Mouse (Mus musculus) forebrain, embryonic 16.5 days (tissue): ENCODE measurements at regions not wholly inside any gene's neighbourhood (a gene's known extent, or its start where the extent isn't known, plus 50 kb on each side); places are given as distances from the start of the nearest gene placed in this dataset.

Source experiments
- ATAC-seq: fragments of 200-750 bp; cut with Nextera tagmentation; 2 replicates; pipeline ENCODE4 v1.8.0; 2017; ENCODE audit warnings: mild to moderate bottlenecking, moderate library complexity
- H3K27ac ChIP-seq: fragments of 300-500 bp; sonication (generic); 2 replicates; pipeline ENCODE4 v1.5.1; 2014; ENCODE audit warnings: low read length, control low read depth
- H3K27me3 ChIP-seq: fragments of 300-500 bp; sonication (generic); replicated peaks from 2 replicates; pipeline ENCODE4 v1.6.1; 2014; ENCODE audit warnings: low read length; ENCODE audit not compliant: control insufficient read depth, insufficient read depth
- H3K36me3 ChIP-seq: fragments of 300-500 bp; sonication (generic); 2 replicates; pipeline ENCODE4 v1.6.1; 2014; ENCODE audit not compliant: control insufficient read depth, insufficient read depth
- H3K4me1 ChIP-seq: fragments of 300-500 bp; sonication (generic); replicated peaks from 2 replicates; pipeline ENCODE4 v1.6.1; 2014; ENCODE audit warnings: low read length; ENCODE audit not compliant: control insufficient read depth, insufficient read depth
- H3K4me2 ChIP-seq: fragments of 300-500 bp; sonication (generic); 2 replicates; pipeline ENCODE4 v1.6.1; 2014; ENCODE audit warnings: mild to moderate bottlenecking, low read length, control low read depth
- H3K4me3 ChIP-seq: fragments of 300-500 bp; sonication (generic); replicated peaks from 2 replicates; pipeline ENCODE4 v1.5.1; 2014; ENCODE audit warnings: mild to moderate bottlenecking, low read length, control low read depth
- H3K9ac ChIP-seq: fragments of 300-500 bp; sonication (generic); replicated peaks from 2 replicates; pipeline ENCODE4 v1.6.1; 2014; ENCODE audit warnings: low read depth, low read length, control low read depth
- H3K9me3 ChIP-seq: fragments of 300-500 bp; sonication (generic); 2 replicates; pipeline ENCODE4 v1.6.1; 2016; ENCODE audit warnings: low read length; ENCODE audit not compliant: control insufficient read depth
- whole genome bisulfite sequencing: fragments of 180-500 bp; shearing (Covaris S2); extraction: QIAGEN DNeasy Blood & Tissue Kit; methylation state at CpG from one replicate; pipeline ENCODE4 v1.1.7; 2014; 5-methylcytosine and 5-hydroxymethylcytosine counted together

GRCm38 (mm10) chr3:9884691-9885354, 203.1 kb upstream of the Gm9833 start:
- no peak for ATAC-seq

GRCm38 (mm10) chr3:9885565-9885964, 202.3 kb upstream of the Gm9833 start:
- H3K27ac ChIP-seq = no peak overlapping the region
- no peaks in the 10 kb centered on the region for H3K27me3 ChIP-seq
- H3K4me2 ChIP-seq = no peak overlapping the region
- 10% methylated on average over 8 of the region's 8 CpGs for WGBS
- no peak overlapping the region for H3K4me3 ChIP-seq
- H3K4me1 ChIP-seq = peaks cover 10% of the 10 kb centered on the region
- no peaks in the 10 kb centered on the region for H3K9me3 ChIP-seq
- peak; percentile 67 for ATAC-seq
- H3K36me3 ChIP-seq = no peaks in the 10 kb centered on the region
- no peak overlapping the region for H3K9ac ChIP-seq

More at GRCm38 (mm10) chr3:9884691-9885354, 203.1 kb upstream of the Gm9833 start:
- no peaks in the 10 kb centered on the region for H3K9me3 ChIP-seq
- H3K27me3 ChIP-seq = no peaks in the 10 kb centered on the region
- H3K27ac ChIP-seq = no peak overlapping the region
- H3K4me1 ChIP-seq = peaks cover 10% of the 10 kb centered on the region
- no peak overlapping the region for H3K4me3 ChIP-seq
- no peaks in the 10 kb centered on the region for H3K36me3 ChIP-seq
- no peak overlapping the region for H3K9ac ChIP-seq
- WGBS = 32% methylated on average over 5 of the region's 5 CpGs
- H3K4me2 ChIP-seq = no peak overlapping the region

- H3K27me3 ChIP-seq = no peaks in the 10 kb centered on the region
- 22% methylated on average over 4 of the region's 4 CpGs for WGBS
- H3K4me3 ChIP-seq = no peak overlapping the region
- no peak overlapping the region for H3K4me2 ChIP-seq
- H3K9me3 ChIP-seq = no peaks in the 10 kb centered on the region
- peak; percentile 61 for ATAC-seq
- no peak overlapping the region for H3K27ac ChIP-seq
- no peaks in the 10 kb centered on the region for H3K36me3 ChIP-seq
- peaks cover 10% of the 10 kb centered on the region for H3K4me1 ChIP-seq
- H3K9ac ChIP-seq = no peak overlapping the region
Measured at GRCm38 (mm10) chr3:9886077-9886476, 201.8 kb upstream of the Gm9833 start.

- no peak overlapping the region for H3K4me2 ChIP-seq
- H3K4me3 ChIP-seq = no peak overlapping the region
- no peak overlapping the region for H3K27ac ChIP-seq
- WGBS = 83% methylated on average over 10 of the region's 10 CpGs
- peak; percentile 48 for ATAC-seq
- H3K9ac ChIP-seq = no peak overlapping the region
- H3K36me3 ChIP-seq = no peaks in the 10 kb centered on the region
- no peaks in the 10 kb centered on the region for H3K9me3 ChIP-seq
- H3K4me1 ChIP-seq = peaks cover 10% of the 10 kb centered on the region
- H3K27me3 ChIP-seq = no peaks in the 10 kb centered on the region
Measured at GRCm38 (mm10) chr3:9886765-9887626, 200.9 kb upstream of the Gm9833 start.

- Histone ChIP-seq H3K9me3 (no peaks in the 10 kb centered on the region), H3K4me1 (peaks cover 10% of the 10 kb centered on the region), H3K4me2 (no peak overlapping the region), H3K36me3 (no peaks in the 10 kb centered on the region), H3K27me3 (no peaks in the 10 kb centered on the region), H3K9ac (no peak overlapping the region), H3K27ac (no peak overlapping the region), H3K4me3 (no peak overlapping the region)
- no peak for ATAC-seq
- 73% methylated on average over 2 of the region's 2 CpGs for WGBS
Measured at GRCm38 (mm10) chr3:9887627-9887994, 200.3 kb upstream of the Gm9833 start.

GRCm38 (mm10) chr3:9888051-9888450, 199.9 kb upstream of the Gm9833 start:
- WGBS = 94% methylated on average over 5 of the region's 5 CpGs
- peaks cover 11% of the 10 kb centered on the region for H3K4me1 ChIP-seq
- H3K9me3 ChIP-seq = no peaks in the 10 kb centered on the region
- ATAC-seq = no peak
- no peak overlapping the region for H3K4me3 ChIP-seq
- H3K27me3 ChIP-seq = no peaks in the 10 kb centered on the region
- H3K36me3 ChIP-seq = no peaks in the 10 kb centered on the region
- H3K4me2 ChIP-seq = no peak overlapping the region
- no peak overlapping the region for H3K9ac ChIP-seq
- no peak overlapping the region for H3K27ac ChIP-seq

- no peak overlapping the region for H3K27ac ChIP-seq
- WGBS = 18% methylated on average over 4 of the region's 4 CpGs
- H3K36me3 ChIP-seq = no peaks in the 10 kb centered on the region
- no peaks in the 10 kb centered on the region for H3K27me3 ChIP-seq
- peak; percentile 47; the same call in 1 of the 2 replicates for ATAC-seq
- H3K4me3 ChIP-seq = no peak overlapping the region
- H3K4me1 ChIP-seq = 0 out of 2 replicates have a peak, but pooled peaks cover 2% of the 10 kb centered on the region
- H3K9me3 ChIP-seq = no peaks in the 10 kb centered on the region
- no peak overlapping the region for H3K4me2 ChIP-seq
- H3K9ac ChIP-seq = no peak overlapping the region
Measured at GRCm38 (mm10) chr3:9892884-9893494, 194.9 kb upstream of the Gm9833 start.

- H3K27me3 ChIP-seq = no peaks in the 10 kb centered on the region
- 0 out of 2 replicates have a peak, but pooled peaks cover 2% of the 10 kb centered on the region for H3K4me1 ChIP-seq
- H3K9me3 ChIP-seq = 0 out of 2 replicates have a peak, but pooled peaks cover 3% of the 10 kb centered on the region
- no peak overlapping the region for H3K27ac ChIP-seq
- no peak for ATAC-seq
- H3K9ac ChIP-seq = no peak overlapping the region
- H3K4me2 ChIP-seq = no peak overlapping the region
- 91% methylated on average over 11 of the region's 11 CpGs for WGBS
- H3K4me3 ChIP-seq = no peak overlapping the region
- H3K36me3 ChIP-seq = no peaks in the 10 kb centered on the region
Measured at GRCm38 (mm10) chr3:9895396-9896135, 192.3 kb upstream of the Gm9833 start.

GRCm38 (mm10) chr3:9896303-9896702, 191.6 kb upstream of the Gm9833 start:
- no peak overlapping the region for H3K9ac ChIP-seq
- 0 out of 2 replicates have a peak, but pooled peaks cover 3% of the 10 kb centered on the region for H3K9me3 ChIP-seq
- ATAC-seq = no peak
- H3K4me2 ChIP-seq = no peak overlapping the region
- H3K27me3 ChIP-seq = no peaks in the 10 kb centered on the region
- no peaks in the 10 kb centered on the region for H3K36me3 ChIP-seq
- WGBS = 79% methylated on average over 5 of the region's 5 CpGs
- H3K4me1 ChIP-seq = 0 out of 2 replicates have a peak, but pooled peaks cover 2% of the 10 kb centered on the region
- H3K4me3 ChIP-seq = no peak overlapping the region
- H3K27ac ChIP-seq = no peak overlapping the region
